Mouse (Mus musculus) cerebellum, postnatal 14 days (tissue): ENCODE measurements around the gene Sec14l4.
A peak's percentile ranks its signal among the peaks of the same experiment; 100 is the strongest.

Experiments used
- DNase-seq, 2 experiments: peaks; one replicate each; pipeline ENCODE4 v3.0.0; 2021; ENCODE audit warnings: mixed read lengths in 2 of 2

Gene Sec14l4

GRCm38 (mm10) chr11:4080219-4080618, 49.0 kb downstream of the Sec14l4 start:
- DNase-seq = peak; percentile 75 to 84

GRCm38 (mm10) chr11:4083316-4084078, 52.2 kb downstream of the Sec14l4 start:
- DNase-seq = peak; percentile 85

GRCm38 (mm10) chr11:4086246-4086645, 55.0 kb downstream of the Sec14l4 start:
- DNase-seq = peak in 1 of 2 experiments; percentile 33

GRCm38 (mm10) chr11:4087267-4087666, 56.0 kb downstream of the Sec14l4 start:
- no peak for DNase-seq

- DNase-seq = no peak
These were observed 62.5 kb downstream of the Sec14l4 start for GRCm38 (mm10) chr11:4093459-4094377.

GRCm38 (mm10) chr11:4094378-4095170, 63.3 kb downstream of the Sec14l4 start:
- DNase-seq = peak; percentile 68 to 82

GRCm38 (mm10) chr11:4095171-4096053, 64.2 kb downstream of the Sec14l4 start, which contains the start of gene Mtfp1:
Gene Mtfp1 (minus strand): TSS chr11:4095445.
- peak; percentile 68 to 70 for DNase-seq

GRCm38 (mm10) chr11:4096054-4096984, 65.1 kb downstream of the Sec14l4 start:
- peak; percentile 98 to 99 for DNase-seq

GRCm38 (mm10) chr11:4097091-4097621, 65.9 kb downstream of the Sec14l4 start:
- DNase-seq = peak in 1 of 2 experiments; percentile 51
